Mouse (Mus musculus) MEL (cell line): ENCODE measurements at regions not wholly inside any gene's neighbourhood (a gene's known extent, or its start where the extent isn't known, plus 50 kb on each side); places are given as distances from the start of the nearest gene placed in this dataset.

Experiments used
- CHD1 ChIP-seq: IDR thresholded peaks from 2 replicates; pipeline ENCODE4 v1.6.1; 2012; ENCODE audit warnings: low read depth, mild to moderate bottlenecking, inconsistent platforms, low read length, improper control_type of control experiment
- POLR2AphosphoS2 ChIP-seq: IDR thresholded peaks from 2 replicates; pipeline ENCODE4 v1.6.1; 2011; ENCODE audit warnings: low read length, improper control_type of control experiment

DNA sequence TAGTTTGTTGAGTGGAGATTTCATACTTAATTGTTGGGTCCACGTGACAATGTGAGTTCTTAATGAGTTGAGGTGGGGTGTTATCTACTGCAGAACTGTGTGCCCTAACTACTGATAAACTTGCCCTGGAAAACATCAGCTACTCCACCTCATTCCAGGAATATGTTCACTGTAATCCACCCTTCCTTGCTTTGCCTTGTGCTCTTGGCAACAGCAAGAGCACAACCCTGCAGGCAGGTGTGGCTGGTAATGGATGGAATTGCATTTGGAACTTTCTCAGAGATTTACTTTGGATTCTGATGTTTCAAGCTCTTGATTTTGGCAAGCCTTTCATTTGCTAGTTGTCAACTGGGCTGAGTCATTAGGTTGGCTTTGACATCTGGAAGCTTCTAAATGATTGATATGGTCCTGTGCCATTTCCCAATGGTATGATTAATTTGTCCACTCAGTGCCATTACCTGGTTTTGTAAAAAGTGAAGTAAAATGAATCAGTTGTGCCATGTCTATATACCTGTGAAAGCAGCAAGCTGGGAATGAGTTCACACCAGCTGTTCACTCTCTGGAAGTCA is 175.6 kb downstream of the Slc39a8 start:
- no peak for TF ChIP-seq CHD1
- TF ChIP-seq POLR2AphosphoS2: no peak
